Mouse (Mus musculus) forebrain, embryonic 15.5 days (tissue): ENCODE data around the gene Usp39. TPM values are rescaled to one million over a fixed set of nuclear protein-coding genes. Genes with fewer than 3 reads are reported as not detected.

Experiments
- ATAC-seq: fragments of 200-750 bp; cut with Nextera tagmentation; replicated peaks from 2 replicates; pipeline ENCODE4 v1.8.0; 2017; ENCODE audit warnings: mild to moderate bottlenecking, moderate TSS enrichment, moderate library complexity
- H3K27ac ChIP-seq: fragments of 300-500 bp; sonication (generic); replicated peaks from 2 replicates; pipeline ENCODE4 v1.5.1; 2015; ENCODE audit warnings: mild to moderate bottlenecking, inconsistent platforms
- H3K27me3 ChIP-seq: fragments of 300-500 bp; sonication (generic); 2 replicates; pipeline ENCODE4 v1.6.1; 2015; ENCODE audit warnings: inconsistent platforms
- H3K36me3 ChIP-seq: fragments of 300-500 bp; sonication (generic); 2 replicates; pipeline ENCODE4 v1.6.1; 2015; ENCODE audit warnings: mild to moderate bottlenecking, inconsistent platforms
- H3K4me1 ChIP-seq: fragments of 300-500 bp; sonication (generic); 2 replicates; pipeline ENCODE4 v1.6.1; 2015; ENCODE audit warnings: inconsistent platforms
- H3K4me2 ChIP-seq: fragments of 300-500 bp; sonication (generic); replicated peaks from 2 replicates; pipeline ENCODE4 v1.6.1; 2015; ENCODE audit warnings: mild to moderate bottlenecking, inconsistent platforms
- H3K4me3 ChIP-seq: fragments of 300-500 bp; sonication (generic); 2 replicates; pipeline ENCODE4 v1.5.1; 2015; ENCODE audit warnings: mild to moderate bottlenecking, inconsistent platforms
- H3K9ac ChIP-seq: fragments of 300-500 bp; sonication (generic); replicated peaks from 2 replicates; pipeline ENCODE4 v1.6.1; 2015; ENCODE audit warnings: mild to moderate bottlenecking, inconsistent platforms
- H3K9me3 ChIP-seq: fragments of 300-500 bp; sonication (generic); 2 replicates; pipeline ENCODE4 v1.6.1; 2016; ENCODE audit warnings: inconsistent platforms
- WGBS: fragments of 180-500 bp; shearing (Covaris S2); methylation state at CpG from one replicate; pipeline ENCODE4 v1.1.7; 2015; ENCODE audit warnings: mixed read lengths; 5-methylcytosine and 5-hydroxymethylcytosine counted together
- polyA plus RNA-seq: library from polyadenylated mRNA; unstranded; fragments of >200 nt; fragmentation: Nextera tagmentation; extraction: Ambion mirVana; gene quantifications from 2 replicates; pipeline ENCODE4 v1.2.1, GENCODE M21; 2015

Usp39 gene
- 52.9 and 53.4 TPM in 2 replicates for polyA plus RNA-seq

DNA sequence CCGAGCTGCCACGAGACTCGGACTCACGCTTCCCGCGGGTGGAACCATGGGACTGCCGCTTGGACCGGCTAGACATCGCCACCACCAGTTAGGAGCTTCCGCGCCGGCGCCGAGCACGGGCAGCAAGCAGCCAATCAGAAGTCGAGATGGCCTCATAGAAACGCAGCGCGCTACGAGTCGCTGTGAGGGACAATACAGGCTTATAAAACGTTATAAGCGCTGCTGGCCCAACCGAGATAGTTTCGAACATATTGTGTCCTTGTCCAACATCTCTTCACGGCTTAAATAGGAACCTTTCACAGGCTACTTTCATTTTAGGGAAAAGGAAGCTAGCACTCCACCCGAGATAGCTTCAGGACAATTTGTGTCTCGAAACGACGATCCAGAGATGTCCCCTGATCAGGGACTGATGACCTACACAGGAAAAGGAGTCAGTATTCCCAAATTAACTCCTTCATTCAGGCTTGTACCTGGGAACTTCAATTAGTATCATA lies at the start of gene Usp39:
TSS of gene Usp39 (minus strand) at position 111 of the 494 bp plus-strand sequence.
- peak within 1 kb of the TSS; percentile 87 for H3K9ac ChIP-seq
- whole genome bisulfite sequencing: under 1% methylated on average over 30 of the region's 30 CpGs
- H3K4me1 ChIP-seq: peaks cover 45% of the 10 kb centered on the region
- H3K4me3 ChIP-seq: peak within 1 kb of the TSS; percentile 97
- peak within 1 kb of the TSS; percentile 78 for H3K27ac ChIP-seq
- H3K36me3 ChIP-seq: peaks cover 16% of the 10 kb centered on the region
- no peaks in the 10 kb centered on the region for H3K9me3 ChIP-seq
- no peaks in the 10 kb centered on the region for H3K27me3 ChIP-seq
- ATAC-seq: peak; percentile 88
- peak within 1 kb of the TSS; percentile 88 for H3K4me2 ChIP-seq

DNA sequence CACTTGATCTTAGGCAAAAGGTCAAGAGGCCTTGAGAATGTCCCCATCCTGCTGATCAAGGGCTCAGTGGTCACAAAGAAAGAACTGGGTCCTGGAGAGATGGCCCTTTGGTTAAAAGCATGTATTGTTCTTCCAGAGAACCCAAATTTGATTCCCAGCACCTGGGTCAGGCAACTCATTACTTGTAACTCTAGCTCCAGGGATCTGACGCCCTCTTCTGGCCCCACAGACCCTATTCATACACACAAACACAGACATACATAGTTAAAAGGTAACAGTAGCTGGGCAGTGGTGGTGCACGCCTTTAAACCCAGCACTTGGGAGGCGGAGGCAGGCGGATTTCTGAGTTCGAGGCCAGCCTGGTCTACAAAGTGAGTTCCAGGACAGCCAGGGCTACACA lies 47.4 kb upstream of the Usp39 start:
- no peaks in the 10 kb centered on the region for H3K27me3 ChIP-seq
- H3K36me3 ChIP-seq: no peaks in the 10 kb centered on the region
- H3K4me3 ChIP-seq: no peak overlapping the region
- no peak for ATAC-seq
- H3K9ac ChIP-seq: no peak overlapping the region
- no peaks in the 10 kb centered on the region for H3K9me3 ChIP-seq
- no peak overlapping the region for H3K27ac ChIP-seq
- no peak overlapping the region for H3K4me2 ChIP-seq
- WGBS: 84% methylated on average over 5 of the region's 5 CpGs
- peaks cover 13% of the 10 kb centered on the region for H3K4me1 ChIP-seq

DNA sequence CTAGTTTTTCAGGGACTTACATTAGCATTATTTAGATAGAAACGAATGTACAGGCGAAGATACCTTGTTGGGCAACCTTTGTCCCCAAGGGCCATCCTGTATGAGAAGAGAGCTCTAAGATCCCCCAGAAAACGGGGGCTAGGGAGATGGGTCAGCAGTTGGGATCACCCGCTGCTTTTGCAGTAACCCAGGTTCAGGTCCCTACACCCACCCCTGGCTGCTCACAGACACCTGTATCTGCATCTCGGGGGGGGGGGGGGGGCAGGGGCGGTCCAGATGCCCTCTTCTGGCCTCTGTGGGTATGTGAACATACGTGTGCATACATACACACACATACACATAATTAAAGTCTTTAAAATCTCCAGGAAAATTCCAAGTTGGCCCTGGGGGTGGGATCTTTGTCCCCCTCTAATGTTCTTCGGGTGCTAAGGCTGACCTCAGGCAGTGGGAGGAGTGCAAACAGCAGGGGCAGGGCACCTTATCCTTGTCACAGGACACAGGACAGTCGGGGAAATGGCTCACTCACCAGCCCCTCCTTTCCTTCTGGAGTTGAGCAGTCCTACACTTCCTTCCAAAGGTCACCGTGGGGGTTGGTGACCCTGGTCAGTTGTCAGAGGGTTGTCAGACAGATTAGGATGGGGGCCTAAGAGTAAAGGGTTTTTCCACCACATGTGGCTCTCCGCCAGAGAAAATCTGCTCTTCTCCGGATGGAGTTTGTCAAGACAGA lies 46.0 kb upstream of the Usp39 start:
- WGBS: 25% methylated on average over 11 of the region's 12 CpGs
- ATAC-seq: no peak

DNA sequence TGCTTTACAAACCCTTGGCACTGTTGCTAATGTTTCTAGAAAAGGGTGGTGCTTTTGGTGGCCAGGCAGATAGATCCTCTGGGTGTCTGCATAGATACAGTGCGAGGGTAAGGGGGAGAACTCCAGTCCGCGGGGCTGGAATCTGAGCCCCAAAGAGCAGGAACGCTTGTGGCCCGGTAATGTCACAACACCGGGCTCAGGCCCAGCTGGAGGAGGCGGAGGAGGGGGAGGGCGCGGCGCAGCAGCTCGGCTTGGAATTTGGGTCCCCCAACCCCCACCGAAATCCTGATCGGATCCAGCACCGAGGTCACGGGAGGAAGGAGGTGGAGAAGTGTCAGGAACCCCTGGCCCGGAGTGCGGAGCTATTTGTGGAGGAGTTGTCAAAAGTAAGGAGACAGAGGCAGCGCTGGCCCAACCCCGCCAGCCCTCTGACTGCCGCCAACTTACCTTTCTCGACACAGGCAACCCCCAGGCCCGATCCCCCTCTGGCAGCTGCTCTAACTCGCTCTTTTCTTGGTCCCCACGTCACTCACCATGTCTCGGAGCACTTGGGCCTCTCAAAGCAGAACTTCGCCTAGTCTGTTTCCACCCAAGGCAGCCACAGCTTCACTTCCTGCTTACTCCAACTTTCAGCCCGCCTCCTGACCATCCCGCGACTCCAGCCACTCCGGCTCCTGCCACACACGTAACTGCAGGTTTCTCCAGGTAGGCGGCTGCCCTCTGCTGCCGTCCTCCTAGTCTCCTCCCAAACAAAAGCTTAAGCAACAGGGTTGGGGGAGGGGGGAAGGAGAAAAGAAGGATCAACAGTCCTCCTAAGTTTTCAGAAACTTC lies 45.2 kb upstream of the Usp39 start, which contains the start of gene Vamp8:
TSS of gene Vamp8 (minus strand) at position 763 of the 831 bp plus-strand sequence.
- H3K36me3 ChIP-seq: no peaks in the 10 kb centered on the region
- H3K9ac ChIP-seq: peak within 1 kb of the TSS; percentile 27
- H3K9me3 ChIP-seq: no peaks in the 10 kb centered on the region
- peak; percentile 43; the same call in 1 of the 2 replicates for ATAC-seq
- no peak within 1 kb of the TSS for H3K27ac ChIP-seq
- H3K4me3 ChIP-seq: peak within 1 kb of the TSS; percentile 29
- H3K27me3 ChIP-seq: no peaks in the 10 kb centered on the region
- peak within 1 kb of the TSS; percentile 55 for H3K4me2 ChIP-seq
- H3K4me1 ChIP-seq: peaks cover 13% of the 10 kb centered on the region
- WGBS: 1% methylated on average over 32 of the region's 33 CpGs

More for the DNA sequence above, 46.0 kb upstream of the Usp39 start:
- no peaks in the 10 kb centered on the region for H3K36me3 ChIP-seq
- peak overlapping the region; percentile 29; the same call in 1 of the 2 replicates for H3K4me3 ChIP-seq
- no peak overlapping the region for H3K27ac ChIP-seq
- no peak overlapping the region for H3K9ac ChIP-seq
- no peaks in the 10 kb centered on the region for H3K9me3 ChIP-seq
- H3K27me3 ChIP-seq: no peaks in the 10 kb centered on the region
- H3K4me2 ChIP-seq: peak overlapping the region; percentile 55
- H3K4me1 ChIP-seq: peaks cover 13% of the 10 kb centered on the region

- Histone ChIP-seq H3K36me3 (no peaks in the 10 kb centered on the region), H3K9me3 (no peaks in the 10 kb centered on the region), H3K4me2 (peak overlapping the region; percentile 55), H3K4me3 (peak overlapping the region; percentile 29), H3K27me3 (no peaks in the 10 kb centered on the region), H3K9ac (peak overlapping the region; percentile 27), H3K4me1 (peaks cover 13% of the 10 kb centered on the region), H3K27ac (no peak overlapping the region)
- 0 out of 2 replicates have a peak, but pooled peaks have one; percentile 11 for ATAC-seq
- 35% methylated on average over 13 of the region's 13 CpGs for WGBS
Measured at GRCm38 (mm10) chr6:72389471-72389940, 44.5 kb upstream of the Usp39 start.

DNA sequence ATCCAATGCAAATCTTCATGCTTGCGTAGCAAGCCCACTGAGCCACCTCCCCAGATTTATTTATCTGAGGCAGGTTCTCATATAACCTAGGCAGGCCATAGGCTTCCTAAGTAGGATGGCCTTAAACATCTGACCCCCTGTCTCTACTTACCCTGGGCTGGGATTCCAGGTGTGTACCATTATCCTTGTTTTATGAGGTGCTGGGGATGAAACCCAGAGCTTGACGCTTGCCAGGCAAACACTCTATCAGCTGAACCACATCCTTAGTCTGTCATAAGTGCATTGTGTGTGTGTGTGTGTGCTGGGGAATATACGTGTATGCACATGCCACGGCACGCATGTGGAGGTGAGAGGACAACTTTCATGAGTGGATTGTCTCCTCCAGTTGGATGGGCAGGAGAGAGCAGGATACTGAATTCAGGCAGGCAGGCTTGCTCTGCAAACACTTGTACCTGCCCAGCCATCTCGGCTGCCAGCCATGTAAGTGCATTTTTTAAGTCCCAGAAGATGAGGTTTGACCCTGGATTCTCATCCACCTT lies 43.9 kb upstream of the Usp39 start:
- Histone ChIP-seq H3K4me2 (no peak overlapping the region), H3K36me3 (no peaks in the 10 kb centered on the region), H3K27me3 (no peaks in the 10 kb centered on the region), H3K4me3 (no peak overlapping the region), H3K9me3 (no peaks in the 10 kb centered on the region), H3K9ac (no peak overlapping the region), H3K4me1 (peaks cover 13% of the 10 kb centered on the region), H3K27ac (no peak overlapping the region)
- no peak for ATAC-seq
- 95% methylated on average over 6 of the region's 6 CpGs for WGBS

DNA sequence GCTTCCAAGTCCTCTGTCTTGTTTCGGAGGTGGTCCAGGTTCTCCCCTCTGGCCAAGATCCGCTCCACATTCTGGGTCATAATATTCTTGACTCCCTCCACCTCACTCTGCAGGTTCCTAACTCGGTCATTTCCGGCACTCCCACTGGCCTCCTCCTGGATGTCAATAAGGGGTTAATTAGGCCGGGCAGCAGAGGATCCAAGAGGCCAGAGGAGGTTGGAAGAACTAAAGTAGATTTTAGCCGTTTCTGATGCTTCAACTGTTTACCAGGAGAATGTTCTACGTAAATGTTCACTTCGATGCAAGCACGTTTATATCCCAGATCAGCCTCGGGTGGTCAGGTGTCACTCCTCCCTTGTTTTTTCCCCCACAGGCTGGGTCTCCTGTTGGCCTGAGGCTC lies 43.3 kb upstream of the Usp39 start:
- H3K27ac ChIP-seq: no peak overlapping the region

DNA sequence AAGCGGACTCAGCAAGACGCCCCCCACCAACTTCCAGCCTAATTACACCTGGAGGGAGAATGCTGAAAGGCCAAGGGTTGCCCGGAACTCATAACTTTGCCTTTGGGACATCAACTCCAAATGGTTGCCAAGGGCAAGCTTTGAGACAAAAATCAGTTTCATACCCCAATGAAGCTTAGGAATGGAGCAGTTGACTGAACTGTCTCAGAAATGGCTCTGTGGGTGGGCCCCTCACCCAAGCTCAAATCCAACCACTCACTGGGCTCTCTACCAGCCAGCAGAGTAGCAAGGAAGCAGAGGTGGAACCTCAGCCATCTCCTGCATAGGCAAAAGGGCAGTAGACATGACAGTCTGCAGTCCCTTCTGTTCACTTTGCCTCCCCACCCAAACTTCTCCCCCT lies 42.8 kb upstream of the Usp39 start:
- Histone ChIP-seq H3K36me3 (no peaks in the 10 kb centered on the region), H3K9ac (no peak overlapping the region), H3K4me3 (no peak overlapping the region), H3K4me1 (peaks cover 13% of the 10 kb centered on the region), H3K9me3 (no peaks in the 10 kb centered on the region), H3K4me2 (no peak overlapping the region), H3K27ac (no peak overlapping the region), H3K27me3 (no peaks in the 10 kb centered on the region)
- WGBS: 75% methylated on average over 3 of the region's 3 CpGs
- no peak for ATAC-seq

More for the DNA sequence above, 43.3 kb upstream of the Usp39 start:
- H3K4me1 ChIP-seq: peaks cover 13% of the 10 kb centered on the region
- H3K36me3 ChIP-seq: no peaks in the 10 kb centered on the region
- H3K9me3 ChIP-seq: no peaks in the 10 kb centered on the region
- no peak overlapping the region for H3K4me3 ChIP-seq
- no peak overlapping the region for H3K9ac ChIP-seq
- H3K4me2 ChIP-seq: no peak overlapping the region
- no peaks in the 10 kb centered on the region for H3K27me3 ChIP-seq
- ATAC-seq: no peak
- 76% methylated on average over 10 of the region's 10 CpGs for WGBS

- Histone ChIP-seq H3K36me3 (no peaks in the 10 kb centered on the region), H3K27me3 (no peaks in the 10 kb centered on the region), H3K4me2 (no peak overlapping the region), H3K4me1 (peaks cover 13% of the 10 kb centered on the region), H3K27ac (no peak overlapping the region), H3K9ac (no peak overlapping the region), H3K4me3 (no peak overlapping the region), H3K9me3 (no peaks in the 10 kb centered on the region)
- 93% methylated on average over 2 of the region's 2 CpGs for WGBS
- no peak for ATAC-seq
Measured at GRCm38 (mm10) chr6:72386561-72386960, 41.6 kb upstream of the Usp39 start.

DNA sequence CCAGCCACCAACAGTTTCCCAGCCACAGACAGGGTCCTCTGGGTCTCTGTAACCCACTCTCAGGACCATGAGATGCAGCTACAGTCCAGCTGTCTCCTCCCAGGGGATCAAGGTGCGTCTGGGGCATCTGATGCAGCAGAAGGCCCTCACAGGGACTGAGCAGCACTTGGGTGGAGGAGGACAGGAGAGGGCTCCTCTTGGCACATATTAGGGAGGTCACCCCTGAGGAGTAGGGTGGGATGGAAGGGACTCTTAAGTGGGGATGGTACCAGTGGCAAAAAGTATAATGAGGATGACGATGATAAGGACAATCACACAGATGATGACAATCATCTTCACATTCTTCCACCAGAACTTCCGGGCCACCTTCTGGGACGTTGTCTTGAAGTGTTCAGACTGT lies 40.3 kb upstream of the Usp39 start:
- no peak overlapping the region for H3K4me3 ChIP-seq
- WGBS: 89% methylated on average over 4 of the region's 4 CpGs
- H3K4me1 ChIP-seq: peaks cover 12% of the 10 kb centered on the region
- H3K9me3 ChIP-seq: no peaks in the 10 kb centered on the region
- H3K27ac ChIP-seq: no peak overlapping the region
- no peak overlapping the region for H3K9ac ChIP-seq
- H3K4me2 ChIP-seq: no peak overlapping the region
- ATAC-seq: no peak
- peaks cover 10% of the 10 kb centered on the region; the same call in 1 of the 2 replicates for H3K27me3 ChIP-seq
- no peaks in the 10 kb centered on the region for H3K36me3 ChIP-seq

- no peak for ATAC-seq
Measured at GRCm38 (mm10) chr6:72383952-72384351, 39.0 kb upstream of the Usp39 start.

More at GRCm38 (mm10) chr6:72383952-72384351, 39.0 kb upstream of the Usp39 start:
- Histone ChIP-seq H3K4me2 (no peak overlapping the region), H3K4me1 (peaks cover 7% of the 10 kb centered on the region), H3K36me3 (no peaks in the 10 kb centered on the region), H3K27ac (no peak overlapping the region), H3K4me3 (no peak overlapping the region), H3K27me3 (peaks cover 22% of the 10 kb centered on the region; the same call in 1 of the 2 replicates), H3K9me3 (no peaks in the 10 kb centered on the region), H3K9ac (no peak overlapping the region)
- 95% methylated on average over 7 of the region's 7 CpGs for WGBS
